Mouse (Mus musculus): ENCODE measurements at regions not wholly inside any gene's neighbourhood (a gene's known extent, or its start where the extent isn't known, plus 50 kb on each side); places are given as distances from the start of the nearest gene placed in this dataset.

DNA sequence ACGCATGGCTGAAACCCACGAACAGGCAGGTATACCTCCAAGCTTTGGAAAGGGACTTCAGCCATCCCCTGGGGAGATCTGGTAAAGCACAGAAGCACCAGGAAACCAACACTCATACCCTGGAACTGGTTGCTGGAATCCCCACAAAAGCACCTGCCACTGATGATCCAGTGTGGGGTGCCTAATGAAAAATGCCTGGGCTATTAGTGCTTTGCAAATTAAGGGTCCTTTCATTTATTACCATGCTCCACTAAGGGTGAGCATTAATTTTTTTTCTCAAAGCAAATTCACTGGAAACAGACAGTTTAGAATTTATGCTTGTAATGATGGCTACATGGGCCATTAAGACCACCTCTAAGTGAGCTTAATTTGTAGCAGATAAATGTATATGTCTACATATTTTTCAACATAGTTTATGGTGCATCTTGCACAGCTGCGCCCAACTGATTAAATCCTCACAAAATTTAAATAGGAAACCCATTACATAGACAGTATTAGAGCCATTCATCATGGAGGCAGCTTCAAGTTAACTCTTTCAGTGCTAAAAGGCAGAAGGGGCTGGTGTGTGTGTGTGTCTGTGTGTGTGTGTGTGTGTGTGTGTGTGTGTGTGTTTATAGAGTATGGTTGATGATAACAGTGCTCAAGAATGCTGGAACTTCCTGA is 201.8 kb downstream of the Cbln1 start:
- no peaks in the 10 kb centered on the region for H3K4me1 ChIP-seq
- H3K9ac ChIP-seq (replicated peaks), result no peak overlapping the region
- H3K27me3 ChIP-seq, result 0 out of 2 replicates have a peak, but pooled peaks cover 4% of the 10 kb centered on the region
- 90% methylated on average over 3 of the region's 3 CpGs for WGBS
- no peaks in the 10 kb centered on the region for H3K36me3 ChIP-seq
- no peaks in the 10 kb centered on the region for H3K9me3 ChIP-seq
- H3K4me3 ChIP-seq, result no peak overlapping the region
- no peak for ATAC-seq (ENCODE audit: low FRiP score, low read depth)
- H3K4me2 ChIP-seq (replicated peaks), result no peak overlapping the region
- H3K27ac ChIP-seq (replicated peaks), result no peak overlapping the region

DNA sequence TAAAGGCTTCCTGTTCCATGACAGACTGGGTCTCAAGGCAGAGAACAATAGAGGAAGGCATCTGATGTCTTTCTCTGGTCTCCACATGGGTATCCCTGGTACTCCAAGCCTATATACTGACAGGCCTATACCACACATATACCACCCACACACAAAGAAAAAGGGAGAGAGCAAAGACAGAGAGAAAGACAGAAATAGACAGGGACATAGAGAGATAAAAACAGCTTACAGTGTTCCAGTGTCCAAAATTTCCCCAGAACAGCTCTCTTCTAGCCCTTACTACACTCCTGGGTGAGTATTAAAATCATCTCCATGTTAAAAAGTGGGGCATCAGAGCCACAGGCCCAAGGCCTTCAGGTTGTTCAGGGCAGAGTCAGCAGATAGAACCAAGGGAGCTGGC is 204.2 kb downstream of the Cbln1 start:
- Histone ChIP-seq H3K36me3 (no peaks in the 10 kb centered on the region), H3K9me3 (no peaks in the 10 kb centered on the region), H3K4me1 (peaks cover 8% of the 10 kb centered on the region), H3K27ac (replicated peaks) (no peak overlapping the region), H3K9ac (replicated peaks) (no peak overlapping the region), H3K27me3 (0 out of 2 replicates have a peak, but pooled peaks cover 4% of the 10 kb centered on the region), H3K4me3 (no peak overlapping the region), H3K4me2 (replicated peaks) (no peak overlapping the region)
- no peak for ATAC-seq (ENCODE audit: low FRiP score, low read depth)

DNA sequence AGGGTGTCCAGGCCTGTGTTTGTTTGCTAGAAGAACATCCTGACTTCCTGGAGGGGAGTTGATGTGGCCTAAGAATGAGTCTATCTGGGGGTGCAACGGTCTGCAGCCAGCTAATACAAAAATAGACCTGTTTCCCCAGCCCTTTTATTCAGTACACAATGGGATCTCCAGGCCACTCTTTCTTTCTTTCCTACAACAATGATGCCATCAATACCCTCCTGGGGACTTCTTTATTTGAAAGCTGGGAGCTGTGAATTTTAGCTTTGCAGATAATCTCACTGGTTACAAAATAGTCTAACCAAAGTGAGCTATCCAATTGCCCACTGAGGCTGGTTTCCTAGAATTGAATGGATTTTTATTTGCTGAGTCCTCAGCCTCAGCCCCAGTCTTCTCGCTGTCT is 207.4 kb downstream of the Cbln1 start:
- Histone ChIP-seq H3K4me3 (no peak overlapping the region), H3K27me3 (0 out of 2 replicates have a peak, but pooled peaks cover 7% of the 10 kb centered on the region), H3K36me3 (no peaks in the 10 kb centered on the region), H3K9me3 (no peaks in the 10 kb centered on the region), H3K4me1 (peaks cover 8% of the 10 kb centered on the region), H3K9ac (replicated peaks) (no peak overlapping the region), H3K4me2 (replicated peaks) (no peak overlapping the region), H3K27ac (replicated peaks) (0 out of 2 replicates have a peak overlapping the region, but pooled peaks have one; percentile 25)
- WGBS, result 3% methylated on average over 2 of the region's 2 CpGs
- ATAC-seq (ENCODE audit: low FRiP score, low read depth), result no peak

DNA sequence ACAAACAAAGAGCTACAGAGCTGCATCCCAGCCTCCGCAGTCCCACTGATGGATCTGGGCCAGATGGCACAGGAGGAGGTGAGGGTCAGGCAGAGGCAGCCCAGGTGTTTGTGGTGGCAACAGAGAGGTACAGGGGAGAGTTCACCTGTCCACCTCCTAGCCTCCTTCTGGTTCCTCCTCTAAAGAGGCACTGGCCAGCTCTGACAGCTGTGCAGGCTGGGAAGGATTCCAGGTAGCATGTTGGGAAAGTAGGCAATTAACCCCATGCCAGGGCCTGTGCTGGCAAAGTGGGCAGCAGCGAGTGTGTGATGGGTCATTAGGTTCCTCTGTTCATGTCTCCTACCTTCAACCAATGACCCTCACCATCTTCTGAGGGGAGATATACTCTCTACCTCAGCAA is 212.1 kb downstream of the Cbln1 start:
- Histone ChIP-seq H3K27me3 (0 out of 2 replicates have a peak, but pooled peaks cover 3% of the 10 kb centered on the region), H3K9ac (replicated peaks) (no peak overlapping the region), H3K27ac (replicated peaks) (no peak overlapping the region), H3K36me3 (no peaks in the 10 kb centered on the region), H3K4me1 (peaks cover 8% of the 10 kb centered on the region), H3K4me2 (replicated peaks) (no peak overlapping the region), H3K4me3 (no peak overlapping the region), H3K9me3 (no peaks in the 10 kb centered on the region)
- no peak for ATAC-seq (ENCODE audit: low FRiP score, low read depth)
- WGBS, result 93% methylated on average over 2 of the region's 2 CpGs

DNA sequence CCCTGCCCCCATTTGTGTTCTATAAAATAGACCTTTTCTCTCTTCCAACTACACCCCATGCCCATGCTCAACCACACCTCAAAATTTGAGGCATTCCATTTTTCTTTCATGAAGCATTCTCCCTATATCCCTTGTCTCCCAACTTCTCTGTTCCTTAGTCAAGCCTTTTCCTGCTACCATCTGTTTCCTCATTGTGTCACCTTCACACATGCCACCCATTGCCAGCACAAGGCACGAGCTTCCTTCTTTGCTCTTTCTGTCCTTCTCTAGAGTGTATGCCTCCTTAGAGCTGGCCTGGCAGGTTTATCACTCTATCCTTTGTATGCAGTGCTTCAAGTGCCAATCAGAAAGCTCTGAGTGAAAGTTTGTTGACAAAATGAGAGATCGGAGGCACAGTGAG is 229.7 kb downstream of the Cbln1 start:
- Histone ChIP-seq H3K4me2 (replicated peaks) (no peak overlapping the region), H3K4me3 (no peak overlapping the region), H3K27me3 (no peaks in the 10 kb centered on the region), H3K9ac (replicated peaks) (no peak overlapping the region), H3K4me1 (0 out of 2 replicates have a peak, but pooled peaks cover under 1% of the 10 kb centered on the region), H3K27ac (replicated peaks) (no peak overlapping the region), H3K9me3 (no peaks in the 10 kb centered on the region), H3K36me3 (no peaks in the 10 kb centered on the region)
- ATAC-seq (ENCODE audit: low FRiP score, low read depth), result no peak
- WGBS, result 90% methylated on average over 2 of the region's 2 CpGs

DNA sequence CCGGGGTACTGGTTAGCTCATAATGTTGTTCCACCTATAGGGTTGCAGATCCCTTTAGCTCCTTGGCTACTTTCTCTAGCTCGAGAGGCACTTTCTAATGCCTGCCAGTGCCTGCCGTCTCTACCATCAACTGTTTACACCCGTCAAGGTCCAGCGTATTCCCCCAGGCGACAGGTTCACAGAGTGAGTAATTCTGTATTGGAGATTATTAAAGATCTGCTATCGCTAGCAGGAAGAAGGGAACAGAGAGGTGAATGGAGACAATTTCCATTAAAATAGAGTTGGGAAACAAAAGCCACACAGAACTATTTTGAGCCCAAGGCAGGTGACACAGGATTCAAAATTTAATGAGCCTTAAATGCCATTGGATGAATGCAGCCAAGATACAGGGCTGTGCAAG is 235.2 kb downstream of the Cbln1 start:
- H3K27me3 ChIP-seq, result peaks cover 24% of the 10 kb centered on the region
- no peak for ATAC-seq (ENCODE audit: low FRiP score, low read depth)
- H3K36me3 ChIP-seq, result no peaks in the 10 kb centered on the region
- H3K27ac ChIP-seq (replicated peaks), result no peak overlapping the region
- H3K9me3 ChIP-seq, result no peaks in the 10 kb centered on the region
- 32% methylated on average over 7 of the region's 7 CpGs for WGBS
- peaks cover 44% of the 10 kb centered on the region for H3K4me1 ChIP-seq
- H3K4me3 ChIP-seq, result no peak overlapping the region
- no peak overlapping the region for H3K9ac ChIP-seq (replicated peaks)
- no peak overlapping the region for H3K4me2 ChIP-seq (replicated peaks)

DNA sequence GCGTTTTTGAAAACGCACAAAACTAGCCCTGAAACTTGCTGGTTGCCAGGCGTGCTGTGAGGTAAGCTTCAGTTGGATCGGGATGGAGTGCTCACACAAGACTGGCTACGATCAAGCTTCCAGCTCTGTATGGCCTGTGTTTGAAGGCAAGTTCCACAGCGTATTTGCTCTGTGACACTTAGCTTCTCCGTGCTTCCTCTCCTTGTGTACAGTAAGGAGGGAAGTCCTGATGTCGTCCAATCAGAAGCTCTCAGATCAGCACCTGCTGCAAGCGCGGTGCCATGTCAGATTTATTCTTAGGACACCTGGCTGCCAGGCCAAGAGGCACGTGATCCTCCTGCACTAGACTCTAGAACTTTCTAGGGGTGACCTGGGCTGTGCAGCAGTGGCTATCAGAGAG is 236.0 kb downstream of the Cbln1 start:
- ATAC-seq (ENCODE audit: low FRiP score, low read depth), result no peak
- no peak overlapping the region for H3K4me3 ChIP-seq
- 82% methylated on average over 11 of the region's 11 CpGs for WGBS
- H3K36me3 ChIP-seq, result no peaks in the 10 kb centered on the region
- no peaks in the 10 kb centered on the region for H3K9me3 ChIP-seq
- peaks cover 26% of the 10 kb centered on the region for H3K27me3 ChIP-seq
- H3K4me1 ChIP-seq, result peaks cover 52% of the 10 kb centered on the region
- no peak overlapping the region for H3K27ac ChIP-seq (replicated peaks)
- H3K9ac ChIP-seq (replicated peaks), result no peak overlapping the region
- H3K4me2 ChIP-seq (replicated peaks), result no peak overlapping the region

DNA sequence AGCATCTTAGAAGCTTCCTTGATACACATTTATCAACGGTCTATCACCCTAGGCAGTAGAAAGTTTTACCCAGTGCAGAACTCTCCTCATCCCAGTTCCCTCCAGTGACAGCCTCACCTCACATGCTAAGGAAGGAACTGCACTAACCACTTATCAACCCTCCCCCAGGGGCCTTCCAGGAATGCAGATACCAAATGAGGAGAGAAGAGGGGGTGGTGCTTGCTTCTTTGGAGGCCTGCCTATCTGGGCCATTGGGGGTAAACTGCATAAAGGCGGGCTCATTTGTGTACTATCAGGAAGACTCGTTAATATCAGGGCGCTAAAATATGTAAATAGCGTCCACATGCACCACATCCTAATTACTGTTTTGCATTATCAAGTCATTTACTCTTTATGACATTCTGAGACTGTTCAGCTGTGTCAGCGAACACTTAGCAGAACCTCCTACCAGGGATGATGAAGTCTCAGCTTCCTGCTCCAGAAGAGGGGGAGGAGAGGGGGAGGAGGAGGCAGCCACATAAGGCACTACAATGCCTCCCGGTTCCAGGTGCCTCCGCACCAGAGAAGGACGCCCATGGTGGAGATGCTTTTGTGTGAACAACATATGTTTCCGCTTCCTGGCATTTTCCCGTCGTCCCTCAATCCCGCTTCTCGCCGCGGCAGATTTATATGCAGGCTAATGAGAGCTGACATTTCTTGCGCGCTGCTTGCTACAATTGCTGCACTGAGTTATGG is 236.9 kb downstream of the Cbln1 start:
- H3K4me2 ChIP-seq (replicated peaks), result peak overlapping the region; percentile 25
- no peaks in the 10 kb centered on the region for H3K9me3 ChIP-seq
- H3K36me3 ChIP-seq, result no peaks in the 10 kb centered on the region
- no peak for ATAC-seq (ENCODE audit: low FRiP score, low read depth)
- H3K9ac ChIP-seq (replicated peaks), result no peak overlapping the region
- H3K4me1 ChIP-seq, result peaks cover 59% of the 10 kb centered on the region
- no peak overlapping the region for H3K4me3 ChIP-seq
- WGBS, result 66% methylated on average over 18 of the region's 18 CpGs
- peaks cover 32% of the 10 kb centered on the region for H3K27me3 ChIP-seq
- H3K27ac ChIP-seq (replicated peaks), result no peak overlapping the region

DNA sequence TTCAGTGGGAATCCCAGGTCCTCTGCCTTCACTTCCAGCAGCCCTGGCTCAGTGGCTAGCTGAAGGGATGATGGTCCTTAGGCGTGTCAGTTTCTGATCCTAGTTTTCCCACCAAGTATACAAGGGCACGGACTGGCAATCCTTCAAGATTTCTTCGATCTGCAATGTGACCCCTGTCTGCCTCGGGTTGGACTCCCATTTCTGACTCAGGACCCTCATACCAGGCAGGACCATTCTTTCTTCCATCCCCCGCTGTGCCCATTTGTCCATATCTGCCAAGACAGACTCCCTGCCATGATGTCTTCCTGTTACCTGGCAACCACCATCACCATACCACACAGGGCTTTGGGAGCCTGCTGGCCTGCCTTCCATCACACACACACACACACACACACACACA is 238.1 kb downstream of the Cbln1 start:
- H3K4me3 ChIP-seq, result no peak overlapping the region
- peaks cover 44% of the 10 kb centered on the region for H3K27me3 ChIP-seq
- H3K9me3 ChIP-seq, result no peaks in the 10 kb centered on the region
- H3K4me1 ChIP-seq, result peaks cover 64% of the 10 kb centered on the region
- no peak for ATAC-seq (ENCODE audit: low FRiP score, low read depth)
- no peak overlapping the region for H3K27ac ChIP-seq (replicated peaks)
- H3K36me3 ChIP-seq, result no peaks in the 10 kb centered on the region
- no peak overlapping the region for H3K4me2 ChIP-seq (replicated peaks)
- H3K9ac ChIP-seq (replicated peaks), result no peak overlapping the region
- WGBS, result 38% methylated on average over 5 of the region's 5 CpGs

DNA sequence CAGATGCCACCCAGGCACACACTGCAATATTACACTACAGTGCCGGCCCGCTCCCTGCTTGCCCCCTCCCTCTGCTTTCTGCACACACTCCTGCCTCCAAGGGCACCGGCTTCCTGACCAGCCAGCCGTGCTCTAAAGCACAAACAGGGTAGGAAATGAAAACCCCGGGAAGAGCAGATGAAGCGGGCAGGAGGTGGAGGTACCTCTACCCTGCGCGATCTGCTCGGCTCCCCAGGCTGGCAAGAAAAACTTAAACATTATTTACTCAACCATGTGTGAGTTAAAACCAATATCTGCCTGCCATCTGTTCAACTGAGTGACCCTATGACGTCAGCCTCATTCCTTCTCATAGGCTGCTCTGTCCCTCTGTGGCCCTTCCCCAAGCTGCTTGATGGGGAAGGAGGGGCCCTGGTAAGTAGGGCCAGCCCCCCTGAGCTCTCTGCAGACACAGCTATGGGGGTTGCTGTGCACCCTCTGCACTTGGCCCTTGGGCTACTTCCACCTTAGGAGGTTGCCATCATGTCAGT is 238.5 kb downstream of the Cbln1 start:
- no peak overlapping the region for H3K27ac ChIP-seq (replicated peaks)
- H3K9me3 ChIP-seq, result no peaks in the 10 kb centered on the region
- H3K4me1 ChIP-seq, result peaks cover 64% of the 10 kb centered on the region
- no peaks in the 10 kb centered on the region for H3K36me3 ChIP-seq
- no peak overlapping the region; the same call in 1 of the 2 replicates for H3K4me2 ChIP-seq (replicated peaks)
- 43% methylated on average over 10 of the region's 10 CpGs for WGBS
- H3K27me3 ChIP-seq, result peaks cover 44% of the 10 kb centered on the region
- no peak overlapping the region for H3K4me3 ChIP-seq
- peak; percentile 55 for ATAC-seq (ENCODE audit: low FRiP score, low read depth)
- no peak overlapping the region for H3K9ac ChIP-seq (replicated peaks)

DNA sequence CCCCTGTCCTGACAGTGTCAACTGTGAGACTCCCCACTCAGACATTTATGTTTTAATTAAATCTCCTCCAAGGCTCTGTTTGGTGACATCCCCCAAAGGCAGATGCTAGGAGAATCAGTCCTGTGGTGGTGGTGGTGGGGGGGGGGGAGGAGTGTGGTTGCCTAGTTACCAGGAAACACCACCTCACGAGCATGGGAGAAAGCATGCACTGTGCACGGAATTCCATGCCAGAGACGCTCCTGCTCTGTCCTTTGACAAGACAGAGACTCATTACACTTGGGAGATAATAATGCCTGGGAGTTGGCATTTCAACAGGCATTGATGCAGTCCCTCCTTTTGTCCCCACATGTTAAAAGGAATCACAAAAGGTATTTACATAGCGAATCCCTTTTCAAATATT is 240.6 kb downstream of the Cbln1 start:
- Histone ChIP-seq H3K4me2 (replicated peaks) (no peak overlapping the region), H3K9me3 (no peaks in the 10 kb centered on the region), H3K4me1 (peaks cover 57% of the 10 kb centered on the region), H3K27me3 (peaks cover 45% of the 10 kb centered on the region), H3K4me3 (no peak overlapping the region), H3K27ac (replicated peaks) (no peak overlapping the region), H3K9ac (replicated peaks) (no peak overlapping the region), H3K36me3 (no peaks in the 10 kb centered on the region)
- ATAC-seq (ENCODE audit: low FRiP score, low read depth), result 0 out of 2 replicates have a peak, but pooled peaks have one; percentile 38
- 19% methylated on average over 4 of the region's 4 CpGs for WGBS

DNA sequence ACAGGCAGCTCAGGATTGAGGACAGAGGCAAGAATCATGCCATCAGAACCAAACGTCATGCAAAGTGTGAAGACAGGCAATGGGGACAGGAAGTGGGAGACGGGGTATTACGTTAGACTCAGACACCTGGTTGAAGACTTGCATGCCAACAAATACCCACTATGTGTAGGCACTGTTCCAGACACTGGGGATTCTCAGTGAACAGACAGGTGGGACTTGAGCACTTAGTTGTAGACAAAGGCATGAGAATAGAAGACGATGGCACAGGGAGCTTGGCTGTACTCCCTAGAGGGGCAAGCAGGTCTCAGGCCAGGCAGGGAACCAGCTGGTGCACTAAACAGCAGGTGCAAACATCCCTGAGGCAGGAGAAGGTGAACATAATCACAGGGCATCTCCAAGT is 242.3 kb downstream of the Cbln1 start:
- peaks cover 41% of the 10 kb centered on the region for H3K4me1 ChIP-seq
- H3K27me3 ChIP-seq, result peaks cover 36% of the 10 kb centered on the region
- no peak overlapping the region for H3K4me2 ChIP-seq (replicated peaks)
- H3K4me3 ChIP-seq, result no peak overlapping the region
- 0 out of 2 replicates have a peak overlapping the region, but pooled peaks have one; percentile 10 for H3K27ac ChIP-seq (replicated peaks)
- H3K9ac ChIP-seq (replicated peaks), result no peak overlapping the region
- no peak for ATAC-seq (ENCODE audit: low FRiP score, low read depth)
- H3K9me3 ChIP-seq, result no peaks in the 10 kb centered on the region
- H3K36me3 ChIP-seq, result no peaks in the 10 kb centered on the region
- 90% methylated on average over 4 of the region's 4 CpGs for WGBS

Data from midbrain, embryonic 12.5 days (tissue).